Mouse (Mus musculus): Measurements from ENCODE around the gene Zer1. TPM values are rescaled to one million over a fixed set of nuclear protein-coding genes. Genes with fewer than 3 reads are reported as not detected.
A peak's percentile ranks its signal among the peaks of the same experiment; 100 is the strongest.
"Not testable (repeated sequence)": the region's sequence is repeated elsewhere in the genome, so short reads cannot be mapped to it uniquely, and the experiment has no call there.

Zer1 gene
- total RNA-seq (2015): 8.8 and 9.4 TPM in 2 replicates
- total RNA-seq (2017): 6.9 and 7.9 TPM in 2 replicates

DNA sequence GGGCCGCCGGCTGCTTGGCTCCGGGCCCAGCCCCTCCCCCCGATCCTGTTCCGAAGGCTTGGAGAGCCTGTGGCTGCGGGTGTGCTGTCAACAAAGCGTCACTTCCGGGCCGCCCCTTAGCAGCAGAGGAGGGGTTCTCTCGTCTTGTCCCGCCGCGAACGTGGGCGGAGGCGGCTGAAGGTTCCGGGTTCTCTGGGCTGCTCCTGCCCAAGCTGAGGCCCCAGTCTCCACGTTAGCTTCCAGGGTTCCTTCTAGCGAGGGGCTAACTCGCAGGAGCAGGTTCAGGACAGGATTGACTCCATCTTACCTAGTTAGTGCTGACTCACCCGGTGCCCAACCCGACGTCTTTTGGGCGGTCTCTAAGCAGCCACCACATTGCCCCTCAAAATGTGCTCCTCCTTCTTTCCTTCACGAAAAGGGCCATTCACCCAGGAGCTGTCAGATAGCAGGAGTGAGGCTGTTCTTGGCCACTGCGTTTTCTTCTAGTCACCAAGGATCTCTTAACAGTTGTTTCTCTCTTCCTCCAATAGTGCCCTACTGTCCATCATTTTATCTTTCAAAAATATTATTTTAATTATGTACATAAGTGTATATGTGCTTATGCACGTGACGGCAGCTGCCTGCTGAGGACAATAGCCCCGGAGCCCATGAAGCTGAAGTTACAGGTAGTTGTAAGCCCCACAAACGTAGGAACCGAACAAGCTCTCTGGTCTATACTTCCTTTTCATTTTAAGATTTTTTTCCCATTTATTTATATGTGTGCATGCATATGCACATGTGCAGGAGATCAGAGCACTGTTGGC, at the start of gene Zer1:
TSS of gene Zer1 (minus strand) at position 114 of the 803 bp plus-strand sequence.
- peak; percentile 95 for ATAC-seq (replicated peaks; ENCODE audit: poor library complexity)

DNA sequence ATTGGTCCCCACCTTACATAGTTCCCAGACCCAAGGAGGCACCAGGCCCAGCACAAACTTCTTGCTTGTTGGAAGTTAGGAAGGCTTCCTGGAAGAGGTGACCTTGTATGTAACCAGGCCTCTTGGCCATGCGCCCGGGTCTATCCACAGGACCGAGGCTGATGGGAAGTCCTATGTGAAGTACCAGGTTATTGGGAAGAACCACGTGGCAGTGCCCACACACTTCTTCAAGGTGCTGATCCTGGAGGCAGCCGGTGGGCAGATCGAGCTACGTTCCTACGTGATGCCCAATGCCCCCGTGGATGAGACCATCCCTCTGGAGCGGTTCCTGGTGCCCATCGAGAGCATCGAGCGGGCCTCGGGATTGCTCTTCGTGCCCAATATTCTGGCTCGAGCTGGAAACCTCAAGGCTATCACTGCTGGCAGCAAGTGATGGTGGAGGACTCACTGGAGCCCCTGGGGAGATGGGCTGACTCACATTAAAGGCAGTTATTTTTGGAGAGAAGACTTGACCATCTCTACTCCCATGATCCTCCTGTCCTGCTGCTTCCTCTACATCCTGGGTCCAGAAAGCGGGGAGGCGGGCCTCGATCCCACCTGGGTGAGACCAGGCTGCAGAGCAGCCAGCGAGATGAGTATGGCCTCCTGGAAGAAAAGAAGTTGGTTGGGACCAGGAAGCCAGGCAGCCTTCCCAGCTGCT, 49.3 kb upstream of the Zer1 start:
- ATAC-seq (replicated peaks; ENCODE audit: poor library complexity): no peak

DNA sequence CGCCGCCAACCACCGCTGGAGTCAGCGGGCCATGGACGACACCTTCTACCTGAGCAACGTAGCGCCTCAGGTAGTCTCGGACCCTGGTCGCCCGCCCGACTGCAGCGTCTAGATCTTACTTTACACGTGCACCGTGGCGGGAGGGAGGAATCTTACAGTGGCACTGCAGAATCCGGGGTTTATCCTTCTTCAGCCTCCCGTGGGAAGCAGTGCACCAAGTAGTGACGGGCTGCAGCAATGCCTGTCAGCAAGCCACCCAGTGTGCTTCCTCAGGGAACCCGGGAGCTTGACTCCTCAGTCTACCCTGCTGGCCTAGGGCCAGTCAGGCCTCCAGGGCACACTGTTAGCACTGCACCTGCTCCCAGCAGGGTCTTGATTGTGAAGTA, 47.6 kb upstream of the Zer1 start:
- ATAC-seq (replicated peaks; ENCODE audit: poor library complexity): peak; percentile 8; the same call in 1 of the 2 replicates

DNA sequence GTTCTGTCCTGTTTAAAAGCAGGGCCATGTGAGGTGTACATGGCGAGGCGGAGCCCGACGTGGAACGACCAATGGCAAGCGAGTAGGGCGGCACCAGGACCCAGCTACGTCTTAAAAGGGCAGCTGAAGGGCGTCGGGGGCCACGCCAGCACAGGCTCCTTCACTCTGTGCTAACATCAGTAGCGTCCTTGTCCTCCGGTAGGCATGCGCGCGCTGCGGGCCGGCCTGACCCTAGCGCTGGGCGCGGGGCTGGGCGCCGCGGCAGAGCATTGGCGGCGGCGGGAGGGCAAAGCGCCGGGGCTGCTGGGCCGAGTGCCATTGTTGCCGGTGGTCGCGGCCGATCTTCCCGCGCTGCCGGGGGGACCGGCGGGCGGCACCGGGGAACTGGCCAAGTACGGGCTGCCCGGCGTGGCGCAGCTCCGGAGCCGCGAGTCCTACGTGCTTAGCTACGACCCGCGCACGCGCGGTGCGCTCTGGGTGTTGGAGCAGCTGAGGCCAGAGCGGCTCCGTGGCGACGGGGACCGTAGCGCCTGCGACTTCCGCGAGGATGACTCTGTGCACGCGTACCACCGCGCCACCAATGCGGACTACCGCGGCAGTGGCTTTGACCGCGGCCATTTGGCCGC, 47.1 kb upstream of the Zer1 start, which contains the start of gene Endog:
TSS of gene Endog (plus strand) at position 123 of the 626 bp plus-strand sequence.
- ATAC-seq (replicated peaks; ENCODE audit: poor library complexity): peak; percentile 95

DNA sequence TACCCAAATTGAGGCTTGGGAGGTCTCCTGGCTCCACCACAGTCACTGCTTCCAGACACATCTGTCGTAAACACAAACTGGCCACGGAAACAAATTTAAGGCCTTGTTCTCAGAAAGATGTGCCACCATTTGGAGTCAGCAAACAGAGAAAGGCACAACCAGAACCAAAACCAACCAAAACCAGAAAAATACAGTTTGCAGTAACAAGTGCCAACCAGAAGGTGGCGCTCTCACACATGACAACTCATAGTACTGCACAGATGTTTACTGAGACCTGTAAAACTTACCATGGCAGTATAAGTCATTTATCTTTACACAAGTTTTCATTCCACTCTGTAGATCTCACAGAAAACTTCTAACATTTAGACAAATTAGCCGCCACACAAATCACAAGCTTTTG, 42.3 kb upstream of the Zer1 start:
- no peak for ATAC-seq (replicated peaks; ENCODE audit: poor library complexity)

DNA sequence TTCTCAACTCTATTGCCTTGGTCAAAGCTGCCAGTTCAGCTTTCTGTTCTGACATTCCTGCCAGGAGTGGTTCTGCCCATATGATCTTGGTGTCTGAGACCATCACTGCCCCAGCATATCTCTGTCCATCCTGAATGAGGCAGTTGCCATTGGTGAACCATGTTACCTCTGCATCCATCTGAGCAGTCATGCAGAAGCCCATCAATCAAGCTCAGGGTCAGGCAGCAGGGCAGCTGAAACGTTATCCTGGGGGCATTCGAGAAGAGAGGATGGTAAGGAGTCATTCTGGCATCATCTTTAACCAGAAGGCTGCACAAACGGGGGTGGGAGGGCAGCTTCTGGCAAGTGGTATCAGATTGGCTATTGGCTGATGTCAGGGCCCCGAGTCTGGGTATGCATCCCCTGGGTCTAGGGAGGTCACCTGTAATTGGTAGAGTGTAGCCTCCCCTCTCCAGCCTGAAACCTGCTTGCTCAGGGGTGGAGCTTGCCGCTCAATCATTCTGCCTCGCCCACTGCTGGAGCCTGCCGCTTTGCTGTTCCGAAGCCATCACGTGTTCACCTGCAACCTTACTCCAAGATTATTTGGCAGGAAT, 40.1 kb upstream of the Zer1 start:
- no peak for ATAC-seq (replicated peaks; ENCODE audit: poor library complexity)

DNA sequence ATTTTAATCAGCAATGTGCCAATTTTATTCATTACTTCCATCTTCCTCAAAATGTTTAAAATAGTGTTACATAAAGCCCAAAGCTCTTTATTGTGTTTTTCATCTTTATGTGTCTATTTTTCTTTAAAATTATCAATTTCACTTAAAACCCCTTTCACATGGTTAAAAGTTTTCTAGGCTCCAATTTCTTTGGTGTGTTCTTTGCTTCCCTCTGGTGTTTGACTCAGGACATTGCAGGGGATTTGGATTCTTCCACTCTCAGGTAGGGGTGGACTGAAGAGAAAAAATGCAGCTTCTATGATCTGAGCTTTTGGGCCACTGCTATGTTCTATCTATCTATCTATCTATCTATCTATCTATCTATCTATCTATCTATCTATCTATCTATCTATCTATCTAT, 37.4 kb upstream of the Zer1 start:
- ATAC-seq (replicated peaks; ENCODE audit: poor library complexity): peak; percentile 83

DNA sequence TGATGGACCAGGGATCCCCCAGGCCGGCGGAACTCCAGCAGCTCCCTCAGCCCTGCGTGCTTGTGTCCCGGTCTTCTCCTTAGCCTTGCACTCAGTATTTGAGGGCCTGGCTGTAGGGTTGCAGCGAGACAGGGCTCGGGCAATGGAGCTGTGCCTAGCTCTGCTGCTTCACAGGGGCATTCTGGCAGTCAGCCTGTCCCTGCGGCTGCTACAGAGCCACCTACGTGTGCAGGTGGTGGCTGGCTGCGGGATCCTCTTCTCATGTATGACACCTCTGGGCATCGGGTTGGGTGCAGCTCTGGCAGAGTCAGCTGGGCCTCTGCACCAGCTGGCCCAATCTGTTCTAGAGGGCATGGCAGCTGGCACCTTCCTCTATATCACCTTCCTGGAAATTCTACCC, 35.5 kb upstream of the Zer1 start:
- not testable (repeated sequence) for ATAC-seq (replicated peaks; ENCODE audit: poor library complexity)

DNA sequence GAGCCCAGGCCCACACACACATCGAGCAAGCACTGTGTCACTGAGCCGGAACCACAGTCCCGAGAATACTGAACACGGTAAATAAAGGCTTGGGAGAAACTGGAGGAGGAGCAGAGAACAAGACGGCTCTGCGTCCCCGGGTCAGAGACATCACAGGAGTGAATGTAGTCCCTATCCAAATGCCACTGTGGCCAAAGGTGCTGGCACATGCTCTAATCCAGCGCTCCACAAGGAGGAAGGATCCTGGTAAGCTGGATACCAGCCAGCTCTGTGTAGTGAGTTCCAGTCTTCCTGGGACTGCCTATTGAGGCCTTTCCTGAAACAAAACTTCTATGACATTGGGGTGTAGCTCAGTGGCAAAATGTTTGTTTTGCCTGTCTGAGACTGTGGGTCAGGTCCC, 28.2 kb upstream of the Zer1 start:
- no peak for ATAC-seq (replicated peaks; ENCODE audit: poor library complexity)

DNA sequence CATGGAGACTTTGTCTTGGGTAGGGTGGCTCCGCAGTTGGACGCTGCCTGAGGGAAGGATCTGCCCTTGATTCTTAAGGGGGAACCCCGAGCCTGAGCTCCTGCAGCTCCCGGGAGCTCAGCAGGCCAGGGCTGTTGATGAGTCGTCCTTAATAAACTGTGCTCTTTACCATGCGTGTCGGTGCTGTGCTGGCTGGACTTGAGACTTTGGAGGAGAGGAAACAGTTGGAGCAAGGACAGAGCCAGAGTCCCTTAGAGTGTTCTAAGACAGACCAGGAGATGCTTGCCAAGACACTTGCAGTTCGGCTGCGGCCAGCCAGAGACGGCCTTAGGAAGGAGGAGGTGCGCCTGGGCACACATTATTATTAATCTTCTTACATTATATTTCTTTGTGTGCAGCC, 27.5 kb upstream of the Zer1 start:
- no peak for ATAC-seq (replicated peaks; ENCODE audit: poor library complexity)

DNA sequence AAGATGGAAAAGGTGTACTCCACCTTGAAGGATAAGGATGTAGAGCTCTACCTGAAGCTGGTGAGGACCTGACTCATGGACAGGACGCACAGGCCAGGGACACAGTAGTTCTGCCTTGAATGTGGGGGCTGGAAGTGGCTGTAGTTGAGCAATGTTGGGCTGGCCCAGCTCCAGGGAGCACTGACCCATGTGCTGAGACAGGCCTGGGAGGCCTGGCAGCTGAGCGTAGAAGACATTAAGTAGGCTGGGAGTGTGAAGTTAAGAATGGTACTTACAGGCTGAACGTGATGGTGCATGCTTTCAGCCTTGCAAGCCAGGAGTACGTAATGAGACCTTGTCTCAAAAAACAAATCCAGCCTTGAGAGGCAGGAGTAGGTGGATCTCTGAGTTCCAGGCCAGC, 23.1 kb upstream of the Zer1 start:
- ATAC-seq (replicated peaks; ENCODE audit: poor library complexity): no peak

DNA sequence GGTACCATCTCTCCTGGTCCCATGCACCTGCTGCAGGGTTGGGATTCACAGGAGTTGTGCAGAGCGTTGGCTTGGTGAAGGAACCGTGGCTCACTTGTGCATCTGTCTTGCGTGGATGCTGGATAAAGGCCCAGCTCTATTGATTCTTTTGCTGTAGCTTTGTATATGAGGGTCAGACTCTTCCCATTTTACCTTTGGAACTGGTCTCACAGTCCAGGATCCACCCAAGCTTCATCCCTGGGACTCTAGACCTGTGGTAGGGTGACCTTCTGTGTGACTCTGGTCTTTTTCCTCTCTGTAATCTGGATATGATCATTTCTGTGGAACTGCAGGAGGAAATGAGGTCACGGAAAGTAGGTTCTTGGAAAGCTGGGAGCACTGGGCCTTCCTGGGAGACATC, 20.1 kb upstream of the Zer1 start:
- ATAC-seq (replicated peaks; ENCODE audit: poor library complexity): no peak

DNA sequence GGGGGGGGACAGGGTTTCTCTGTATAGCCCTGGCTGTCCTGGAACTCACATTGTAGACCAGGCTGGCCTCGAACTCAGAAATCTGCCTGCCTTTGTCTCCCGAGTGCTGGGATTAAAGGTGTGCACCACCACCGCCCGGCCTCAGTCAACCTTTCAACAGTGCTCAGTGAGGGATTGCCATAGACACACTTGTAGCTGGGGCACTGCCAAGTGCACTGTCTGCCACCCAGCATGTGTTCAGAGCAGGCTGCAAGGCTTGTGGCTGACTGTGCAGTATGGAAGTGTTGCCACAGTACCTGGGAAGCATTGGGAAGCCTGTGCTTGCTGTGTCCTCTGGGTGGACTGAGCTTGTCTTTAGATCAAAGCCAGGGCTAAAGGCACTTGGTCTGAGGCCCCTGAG, 15.6 kb upstream of the Zer1 start:
- ATAC-seq (replicated peaks; ENCODE audit: poor library complexity): not testable (repeated sequence)

DNA sequence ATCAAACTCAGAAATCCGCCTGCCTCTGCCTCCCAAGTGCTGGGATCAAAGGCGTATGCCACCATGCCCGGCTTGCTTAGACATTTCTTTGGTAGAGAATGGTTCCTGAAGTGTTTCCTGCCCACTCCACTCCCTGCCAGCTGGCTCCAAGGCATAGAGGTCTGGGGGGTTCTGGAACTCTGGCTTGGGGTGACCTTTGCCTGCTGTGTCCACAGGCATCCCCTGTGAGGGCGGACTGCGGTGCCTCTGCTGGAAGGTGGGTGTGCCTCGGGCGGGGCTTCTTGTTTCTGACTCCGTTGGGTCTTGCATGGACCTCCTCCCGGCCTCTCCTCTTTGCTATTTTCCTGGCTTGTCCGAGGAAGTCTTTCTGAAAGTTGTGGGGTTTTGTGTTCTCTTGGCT, 12.1 kb upstream of the Zer1 start:
- no peak for ATAC-seq (replicated peaks; ENCODE audit: poor library complexity)

DNA sequence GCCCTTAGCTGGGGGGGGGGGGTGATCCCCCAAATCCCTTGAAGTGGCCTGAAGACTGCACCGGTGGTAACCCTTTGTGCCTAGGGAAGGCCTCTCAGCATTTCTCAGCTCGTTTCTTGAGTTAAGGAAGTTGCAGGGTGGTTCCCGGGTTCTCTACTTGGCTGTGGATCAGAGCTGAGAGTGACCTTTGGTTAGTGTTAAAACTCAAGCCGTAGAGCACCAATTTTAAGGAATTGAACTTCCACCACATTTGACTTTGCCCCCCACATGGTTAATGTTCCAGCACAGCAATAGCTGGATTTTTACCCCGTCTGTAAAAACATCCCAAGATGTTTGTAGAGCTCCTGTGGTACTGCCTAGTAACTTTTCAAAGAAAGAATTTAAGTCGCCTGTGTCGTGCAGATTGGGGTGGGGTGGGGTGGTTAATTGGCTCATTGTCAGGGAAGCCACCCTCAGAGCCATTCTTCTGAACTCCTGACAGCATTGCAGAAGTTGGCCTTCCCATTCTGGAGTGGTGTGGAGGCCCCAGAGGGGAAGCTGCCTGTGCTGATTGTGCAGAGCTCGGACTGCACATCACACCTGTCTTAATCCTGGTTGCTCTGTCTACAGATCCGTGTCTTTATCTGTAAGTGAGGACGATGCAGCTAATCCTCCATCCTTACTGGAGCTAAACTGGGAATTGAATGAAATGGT, 10.7 kb upstream of the Zer1 start:
- ATAC-seq (replicated peaks; ENCODE audit: poor library complexity): no peak

DNA sequence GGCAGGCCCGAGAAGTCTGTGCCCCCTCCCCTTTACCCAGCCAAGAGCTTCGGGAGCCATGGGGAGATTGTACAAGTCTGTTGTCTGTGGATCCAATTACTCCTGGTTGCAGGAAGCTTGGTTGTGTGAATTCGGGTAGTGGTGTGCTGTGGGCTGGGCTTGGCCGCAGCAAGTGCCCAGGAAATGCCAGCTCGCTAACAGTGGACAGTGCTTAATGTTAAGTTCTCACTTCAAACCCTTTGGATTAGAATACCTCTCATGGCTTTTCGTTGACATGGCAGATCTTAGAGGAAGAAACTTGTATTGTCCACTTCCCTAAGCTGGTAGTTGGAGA, 10.0 kb upstream of the Zer1 start:
- no peak for ATAC-seq (replicated peaks; ENCODE audit: poor library complexity)

DNA sequence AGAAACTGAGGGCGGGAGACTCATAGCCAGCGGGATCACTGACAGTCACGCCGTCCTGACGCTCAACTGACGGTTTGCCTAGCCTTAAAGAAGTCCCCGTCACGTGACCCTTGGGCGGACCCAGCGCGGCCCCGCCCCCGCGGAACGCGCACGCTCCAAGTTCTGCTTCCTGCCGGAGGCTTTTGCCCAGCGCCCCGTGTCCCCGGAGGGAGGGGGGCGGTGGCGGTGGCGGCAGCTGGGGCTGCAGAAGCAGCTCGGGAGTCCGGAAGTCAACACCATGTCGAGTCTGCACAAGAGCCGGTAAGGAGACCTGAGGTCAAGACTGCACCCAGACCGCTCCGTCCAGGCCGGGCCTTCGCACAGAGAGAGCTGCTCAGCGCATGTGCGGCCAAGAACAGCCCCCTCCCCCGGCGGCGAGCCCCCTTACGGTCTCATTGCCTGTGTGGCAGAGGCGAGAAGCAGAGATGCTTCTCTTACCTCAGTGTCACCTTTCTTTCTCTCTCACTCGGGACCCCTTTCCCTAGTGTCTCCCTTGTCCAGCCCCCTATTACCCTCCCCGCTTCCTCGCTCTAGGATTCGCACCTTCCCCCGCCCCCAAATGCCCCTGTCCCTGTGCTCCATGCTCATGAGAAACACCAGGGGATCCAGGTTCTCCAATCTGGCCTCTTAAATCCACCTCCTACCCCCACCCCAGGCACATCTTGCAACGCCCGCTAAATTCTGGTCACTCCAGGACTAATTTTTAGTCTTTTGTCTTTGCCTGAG, 9.4 kb upstream of the Zer1 start, which contains the start of gene Tbc1d13:
TSS of gene Tbc1d13 (plus strand) at position 134 of the 765 bp plus-strand sequence.
- ATAC-seq (replicated peaks; ENCODE audit: poor library complexity): peak; percentile 90

DNA sequence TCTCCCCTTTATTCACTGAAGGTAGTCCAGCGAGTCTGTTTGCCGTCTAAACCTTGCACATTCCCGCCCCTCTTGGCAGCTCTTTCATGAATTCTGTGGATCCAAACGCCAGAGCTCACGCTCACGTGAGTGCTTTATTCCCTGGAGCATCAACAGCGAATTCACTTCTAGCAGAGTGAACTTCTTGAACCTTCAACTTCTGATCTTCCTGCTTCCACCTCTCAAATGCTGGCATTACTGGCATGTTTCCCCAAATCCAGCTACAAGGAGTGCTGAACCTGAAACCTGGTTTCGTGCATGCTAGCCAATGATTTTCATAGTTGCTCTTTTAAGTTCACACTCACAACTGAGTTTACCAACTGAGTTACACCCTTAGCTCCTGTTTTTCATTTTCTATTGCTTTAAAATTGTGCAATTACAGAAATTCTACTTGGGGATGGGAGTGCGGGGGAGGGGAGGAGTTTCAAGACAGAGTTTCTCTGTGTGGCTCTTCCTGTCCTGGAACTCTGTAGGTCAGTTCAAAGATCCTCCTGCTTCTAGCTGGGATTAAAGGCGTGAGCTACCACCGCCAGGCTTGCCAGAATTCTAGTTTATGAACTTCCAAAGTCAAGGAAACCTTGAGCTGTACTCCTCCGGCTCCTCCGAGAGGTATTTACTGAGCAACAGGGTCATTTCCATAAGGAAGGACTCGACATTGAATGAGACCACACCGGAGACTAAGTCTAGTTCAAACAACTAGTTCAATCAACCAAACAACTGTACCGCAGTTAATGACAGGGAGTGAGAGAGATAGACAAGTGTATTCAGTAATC, 8.6 kb upstream of the Zer1 start:
- peak; percentile 22; the same call in 1 of the 2 replicates for ATAC-seq (replicated peaks; ENCODE audit: poor library complexity)

DNA sequence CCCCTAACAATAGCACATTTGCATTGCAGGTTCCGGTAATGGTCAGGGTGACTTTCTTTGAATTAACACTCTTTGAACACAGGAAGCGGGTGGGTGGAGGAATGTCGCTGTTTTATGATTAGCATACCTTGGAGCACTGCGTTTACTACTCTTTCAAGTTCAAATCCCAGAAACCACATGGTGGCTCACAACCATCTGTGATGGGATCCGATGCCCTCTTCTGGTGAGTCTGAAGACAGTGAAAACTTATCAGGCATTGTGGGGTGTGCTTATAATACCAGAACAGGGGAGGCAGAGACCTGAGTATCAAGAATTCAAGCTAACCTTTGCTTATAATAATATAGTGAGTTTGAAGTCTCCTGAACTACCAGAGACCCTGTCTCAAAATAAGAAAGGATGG, 6.9 kb upstream of the Zer1 start:
- ATAC-seq (replicated peaks; ENCODE audit: poor library complexity): not testable (repeated sequence)

Measured in megakaryocyte progenitor cell, adult 5-6 weeks (primary cell).